Mouse (Mus musculus) MEL (cell line): Measurements from ENCODE around the gene Tiam1. TPM values are rescaled to one million over a fixed set of nuclear protein-coding genes. Genes with fewer than 3 reads are reported as not detected.
A peak's percentile ranks its signal among the peaks of the same experiment; 100 is the strongest.

Experiments used
- DNase-seq: peaks from one replicate; pipeline ENCODE4 v3.0.0; 2011; ENCODE audit warnings: low read depth, low spot score
- H3K27ac ChIP-seq: 2 replicates; pipeline ENCODE4 v1.5.1; 2012; ENCODE audit warnings: low read depth, mild to moderate bottlenecking, control low read depth, low read length, moderate library complexity; ENCODE audit not compliant: control insufficient read depth
- H3K27me3 ChIP-seq, 2 experiments: fragments of 150-350 bp in 1 of 2; sonication (generic) in 1 of 2; 2 replicates each; pipeline ENCODE4 v1.6.1; 2012; ENCODE audit warnings: low read length in 2 of 2, mild to moderate bottlenecking in 2 of 2, improper control_type of control experiment in 1 of 2, moderate library complexity in 1 of 2; ENCODE audit not compliant: insufficient read depth in 2 of 2, control insufficient read depth in 1 of 2
- H3K36me3 ChIP-seq, 2 experiments: 2 replicates each; pipeline ENCODE4 v1.6.1; 2012 to 2014; ENCODE audit warnings: low read length in 2 of 2, improper control_type of control experiment in 1 of 2, inconsistent platforms in 1 of 2, mild to moderate bottlenecking in 1 of 2; ENCODE audit not compliant: insufficient read depth in 2 of 2, control insufficient read depth in 1 of 2
- H3K4me1 ChIP-seq, 2 experiments: fragments of 150-350 bp in 1 of 2; sonication (generic) in 1 of 2; 2 replicates each; pipeline ENCODE4 v1.6.1; 2012; ENCODE audit warnings: low read length in 2 of 2, improper control_type of control experiment in 1 of 2, mild to moderate bottlenecking in 1 of 2; ENCODE audit not compliant: insufficient read depth in 2 of 2, control insufficient read depth in 1 of 2
- H3K4me3 ChIP-seq, 2 experiments: fragments of 150-350 bp in 1 of 2; sonication (generic) in 1 of 2; 2 replicates each; pipeline ENCODE4 v1.5.1; 2012; ENCODE audit warnings: low read depth in 2 of 2, low read length in 2 of 2, mild to moderate bottlenecking in 2 of 2, moderate library complexity in 2 of 2, control low read depth in 1 of 2, improper control_type of control experiment in 1 of 2; ENCODE audit not compliant: control insufficient read depth in 1 of 2, insufficient read depth in 1 of 2
- H3K79me2 ChIP-seq: 2 replicates; pipeline ENCODE4 v1.6.1; 2012; ENCODE audit warnings: mild to moderate bottlenecking, low read length, moderate library complexity; ENCODE audit not compliant: control insufficient read depth, poor library complexity, insufficient read depth
- H3K9ac ChIP-seq: 2 replicates; pipeline ENCODE4 v1.6.1; 2012; ENCODE audit warnings: low read depth, mild to moderate bottlenecking, control low read depth, low read length, moderate library complexity; ENCODE audit not compliant: control insufficient read depth, poor library complexity, severe bottlenecking
- H3K9me3 ChIP-seq: fragments of 150-350 bp; sonication (generic); replicated peaks from 2 replicates; pipeline ENCODE4 v1.6.1; 2012; ENCODE audit warnings: mild to moderate bottlenecking, low read length, improper control_type of control experiment, moderate library complexity; ENCODE audit not compliant: insufficient read depth
- E2F4 ChIP-seq: IDR thresholded peaks from 2 replicates; pipeline ENCODE4 v1.6.1; 2011; ENCODE audit warnings: low read depth, low read length, improper control_type of control experiment, borderline replicate concordance
- ELF1 ChIP-seq: IDR thresholded peaks from 2 replicates; pipeline ENCODE4 v1.6.1; 2014; ENCODE audit warnings: low read depth, mild to moderate bottlenecking, inconsistent platforms, low read length, improper control_type of control experiment, moderate library complexity
- EP300 ChIP-seq, 2 experiments: IDR thresholded peaks; 2 replicates each; pipeline ENCODE4 v1.6.1; 2011; ENCODE audit warnings: improper control_type of control experiment in 2 of 2, low read length in 2 of 2, low read depth in 1 of 2, mild to moderate bottlenecking in 1 of 2
- ETS1 ChIP-seq: IDR thresholded peaks from 2 replicates; pipeline ENCODE4 v1.6.1; 2012; ENCODE audit warnings: low read depth, mild to moderate bottlenecking, inconsistent platforms, low read length, improper control_type of control experiment, moderate library complexity
- GATA1 ChIP-seq: IDR thresholded peaks from 2 replicates; pipeline ENCODE4 v1.6.1; 2011; ENCODE audit warnings: low read depth, low read length, improper control_type of control experiment
- HCFC1 ChIP-seq: IDR thresholded peaks from 2 replicates; pipeline ENCODE4 v1.6.1; 2012; ENCODE audit warnings: low read depth, mild to moderate bottlenecking, inconsistent platforms, low read length, improper control_type of control experiment, moderate library complexity
- MAFK ChIP-seq: IDR thresholded peaks from 2 replicates; pipeline ENCODE4 v1.6.1; 2011; ENCODE audit warnings: low read depth, mild to moderate bottlenecking, low read length, improper control_type of control experiment, borderline replicate concordance
- MAX ChIP-seq: IDR thresholded peaks from 2 replicates; pipeline ENCODE4 v1.6.1; 2011; ENCODE audit warnings: low read length, improper control_type of control experiment
- MAZ ChIP-seq: IDR thresholded peaks from 2 replicates; pipeline ENCODE4 v1.6.1; 2012; ENCODE audit warnings: low read depth, mild to moderate bottlenecking, inconsistent platforms, low read length, improper control_type of control experiment
- MEF2A ChIP-seq: IDR thresholded peaks from 2 replicates; pipeline ENCODE4 v1.6.1; 2014; ENCODE audit warnings: low read depth, mild to moderate bottlenecking, inconsistent platforms, low read length, improper control_type of control experiment; ENCODE audit not compliant: poor library complexity, insufficient replicate concordance, severe bottlenecking; ENCODE audit errors: extremely low read depth
- MYB ChIP-seq: IDR thresholded peaks from 2 replicates; pipeline ENCODE4 v1.6.1; 2011; ENCODE audit warnings: mild to moderate bottlenecking, low read depth, low read length, improper control_type of control experiment
- POLR2AphosphoS2 ChIP-seq: IDR thresholded peaks from 2 replicates; pipeline ENCODE4 v1.6.1; 2011; ENCODE audit warnings: low read length, improper control_type of control experiment
- RAD21 ChIP-seq: IDR thresholded peaks from 2 replicates; pipeline ENCODE4 v1.6.1; 2011; ENCODE audit warnings: mild to moderate bottlenecking, low read depth, low read length, improper control_type of control experiment
- SMC3 ChIP-seq: IDR thresholded peaks from 2 replicates; pipeline ENCODE4 v1.6.1; 2011; ENCODE audit warnings: low read depth, low read length, improper control_type of control experiment
- TAL1 ChIP-seq: IDR thresholded peaks from 2 replicates; pipeline ENCODE4 v1.6.1; 2012; ENCODE audit warnings: mild to moderate bottlenecking, inconsistent platforms, low read length, moderate library complexity, mixed read lengths
- TCF12 ChIP-seq: IDR thresholded peaks from 2 replicates; pipeline ENCODE4 v1.6.1; 2014; ENCODE audit warnings: low read depth, mild to moderate bottlenecking, inconsistent platforms, low read length, improper control_type of control experiment, moderate library complexity
- ZMIZ1 ChIP-seq: IDR thresholded peaks from 2 replicates; pipeline ENCODE4 v1.6.1; 2012; ENCODE audit warnings: low read depth, mild to moderate bottlenecking, inconsistent platforms, low read length, improper control_type of control experiment, moderate library complexity
- polyA plus RNA-seq, 2 experiments: library from polyadenylated mRNA; stranded (reverse) in 1 of 2; unstranded in 1 of 2; fragments of >175 nt in 1 of 2; fragments of >200 nt in 1 of 2; gene quantifications; 2 replicates each; pipeline versions ENCODE4 v1.2.1 to v1.2.4; 2012; ENCODE audit warnings: low replicate concordance in 2 of 2, low read depth in 1 of 2; ENCODE audit not compliant: insufficient read length in 2 of 2, insufficient read depth in 1 of 2, missing spikeins in 1 of 2
- total RNA-seq: library from RNA; depleted of rRNA; stranded (reverse); fragments of 300-350 nt; gene quantifications from 2 replicates; pipeline ENCODE4 v1.2.3, GENCODE M21; 2012

Gene Tiam1
- total and polyA plus RNA-seq, 3 experiments = 15.0 to 23.9 (median 19.9) TPM

- Histone ChIP-seq H3K9ac (no peak overlapping the region), H3K4me3 (no peak overlapping the region), H3K79me2 (peaks cover 2% of the 10 kb centered on the region; the same call in 1 of the 2 replicates), H3K4me1 (peaks cover 20 to 34% of the 10 kb centered on the region in 2 experiments), H3K36me3 (peaks cover 0 to 27% of the 10 kb centered on the region in 2 experiments; a peak in 2 of 4 replicates), H3K27me3 (no peaks in the 10 kb centered on the region), H3K9me3 (no peaks in the 10 kb centered on the region)
- TF ChIP-seq MAZ (no peak), ZMIZ1 (no peak), E2F4 (no peak), POLR2AphosphoS2 (no peak), MAX (no peak), MYB (no peak), RAD21 (no peak), MEF2A (no peak), HCFC1 (no peak), SMC3 (no peak), TCF12 (no peak)
- TF ChIP-seq, all 39 proteins: peak for 0
- no peak for DNase-seq
- no peak overlapping the region for H3K27ac ChIP-seq
Measured at GRCm38 (mm10) chr16:90052409-90052808, 91.2 kb downstream of the Tiam1 start.

GRCm38 (mm10) chr16:90051051-90051450, 92.5 kb downstream of the Tiam1 start:
- no peaks in the 10 kb centered on the region for H3K27me3 ChIP-seq
- DNase-seq = peak; percentile 55
- H3K9ac ChIP-seq = peak overlapping the region; percentile 36
- H3K36me3 ChIP-seq = peaks cover 0 to 27% of the 10 kb centered on the region in 2 experiments; a peak in 2 of 4 replicates
- peaks cover 2% of the 10 kb centered on the region; the same call in 1 of the 2 replicates for H3K79me2 ChIP-seq
- H3K27ac ChIP-seq = peak overlapping the region; percentile 85
- peaks cover 20 to 34% of the 10 kb centered on the region in 2 experiments for H3K4me1 ChIP-seq
- TF ChIP-seq ETS1 = peak; percentile 40; the same call in 1 of the 2 replicates
- TF ChIP-seq GATA1 = peak; percentile 75
- peak; percentile 71 for TF ChIP-seq TCF12
- no peak for TF ChIP-seq MYB
- no peak for TF ChIP-seq MAFK
- TF ChIP-seq TAL1 = peak; percentile 77
- TF ChIP-seq EP300 (IDR thresholded peaks at IDR 0.05; ENCODE audit: low read depth in 1 of 2, low read length in 2 of 2) = peak; percentile 67 to 73
- TF ChIP-seq ELF1 = no peak
- H3K4me3 ChIP-seq = peak overlapping the region; percentile 14 to 23; a peak in 3 of 4 replicates
- H3K9me3 ChIP-seq = no peaks in the 10 kb centered on the region
